Mouse (Mus musculus) kidney, postnatal 0 days (tissue): ENCODE measurements around the gene Mogs. TPM values are rescaled to one million over a fixed set of nuclear protein-coding genes. Genes with fewer than 3 reads are reported as not detected.
A peak's percentile ranks its signal among the peaks of the same experiment; 100 is the strongest.

Experiments used
- ATAC-seq: fragments of 200-750 bp; cut with Nextera tagmentation; replicated peaks from 2 replicates; pipeline ENCODE4 v1.8.0; 2017; ENCODE audit warnings: low read depth, moderate number of reproducible peaks, moderate TSS enrichment, moderate library complexity; ENCODE audit not compliant: low FRiP score
- DNase-seq: peaks from one replicate; pipeline ENCODE4 v3.0.0-alpha.2; 2016; ENCODE audit warnings: low spot score
- H3K27ac ChIP-seq: fragments of 300-500 bp; sonication (generic); 2 replicates; pipeline ENCODE4 v1.5.1; 2014; ENCODE audit warnings: mild to moderate bottlenecking
- H3K27me3 ChIP-seq: fragments of 300-500 bp; sonication (generic); 2 replicates; pipeline ENCODE4 v1.6.1; 2014; ENCODE audit warnings: low read length, mixed read lengths; ENCODE audit not compliant: insufficient read depth
- H3K36me3 ChIP-seq: fragments of 300-500 bp; sonication (generic); 2 replicates; pipeline ENCODE4 v1.6.1; 2014; ENCODE audit warnings: low read length, mixed read lengths; ENCODE audit not compliant: insufficient read depth
- H3K4me1 ChIP-seq: fragments of 300-500 bp; sonication (generic); replicated peaks from 2 replicates; pipeline ENCODE4 v1.6.1; 2014; ENCODE audit warnings: antibody characterized with exemption, low read length, mixed read lengths; ENCODE audit not compliant: insufficient read depth
- H3K4me2 ChIP-seq: fragments of 300-500 bp; sonication (generic); 2 replicates; pipeline ENCODE4 v1.6.1; 2014; ENCODE audit warnings: mild to moderate bottlenecking, low read length, moderate library complexity, mixed read lengths
- H3K4me3 ChIP-seq: fragments of 300-500 bp; sonication (generic); replicated peaks from 2 replicates; pipeline ENCODE4 v1.5.1; 2014; ENCODE audit warnings: low read depth, low read length
- H3K9ac ChIP-seq: fragments of 300-500 bp; sonication (generic); 2 replicates; pipeline ENCODE4 v1.6.1; 2014; ENCODE audit warnings: low read depth, low read length
- H3K9me3 ChIP-seq: fragments of 300-500 bp; sonication (generic); replicated peaks from 2 replicates; pipeline ENCODE4 v1.6.1; 2016; ENCODE audit warnings: low read length, inconsistent platforms, mixed read lengths
- CTCF ChIP-seq: IDR thresholded peaks from 2 replicates; pipeline ENCODE4 v1.5.1; 2016; ENCODE audit warnings: antibody characterized with exemption, low read depth, mild to moderate bottlenecking, moderate library complexity
- WGBS: fragments of 180-500 bp; shearing (Covaris S2); extraction: QIAGEN DNeasy Blood & Tissue Kit; methylation state at CpG from one replicate; pipeline ENCODE4 v1.1.7; 2014; 5-methylcytosine and 5-hydroxymethylcytosine counted together
- polyA plus RNA-seq: library from polyadenylated mRNA; unstranded; fragments of >200 nt; fragmentation: Nextera tagmentation; extraction: Ambion mirVana; gene quantifications from 2 replicates; pipeline ENCODE4 v1.2.1, GENCODE M21; 2015

The Mogs gene
- polyA plus RNA-seq, 1 experiment from 2014 or later = 37.6 TPM

DNA sequence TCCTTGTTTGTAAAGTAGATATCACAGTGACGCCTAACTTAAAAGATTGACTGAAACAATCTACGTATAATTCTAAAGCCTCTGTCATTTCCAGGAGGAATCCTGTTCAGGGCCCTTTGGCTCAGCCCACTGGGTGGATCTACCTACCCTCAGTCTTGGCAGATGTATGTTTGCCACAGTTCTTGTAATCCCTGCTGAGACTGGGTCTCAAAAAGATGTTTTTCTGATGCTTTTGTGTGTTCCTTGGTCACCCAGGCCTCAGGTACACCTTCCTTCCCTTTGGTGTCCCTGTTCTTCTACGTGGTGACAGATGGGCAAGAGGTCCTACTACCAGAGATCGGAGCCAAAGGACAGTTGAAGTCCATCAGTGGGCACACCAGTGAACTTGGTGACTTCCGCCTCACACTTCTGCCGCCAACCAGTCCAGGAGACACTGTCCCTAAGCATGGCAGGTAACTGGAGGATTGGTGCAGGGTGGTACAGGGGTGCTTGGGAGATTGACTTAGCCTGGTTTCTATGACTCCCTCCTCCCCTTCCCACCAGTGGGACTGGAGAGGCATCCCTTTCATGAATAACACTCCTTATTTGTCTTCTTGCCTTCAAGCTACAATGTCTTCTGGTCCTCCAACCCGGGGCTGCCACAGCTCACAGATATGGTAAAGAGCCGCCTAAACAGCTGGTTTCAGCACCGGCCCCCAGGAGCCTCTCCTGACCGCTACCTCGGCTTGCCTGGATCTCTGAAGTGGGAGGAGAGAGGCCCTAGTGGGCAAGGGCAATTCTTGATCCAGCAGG lies 1.3 kb downstream of the Mogs start:
- WGBS = 69% methylated on average over 11 of the region's 11 CpGs
- Histone ChIP-seq H3K27ac (no peak overlapping the region), H3K27me3 (no peaks in the 10 kb centered on the region), H3K9ac (peak overlapping the region; percentile 76), H3K4me1 (peaks cover 26% of the 10 kb centered on the region), H3K36me3 (0 out of 2 replicates have a peak, but pooled peaks cover 5% of the 10 kb centered on the region), H3K4me3 (peak overlapping the region; percentile 64), H3K9me3 (no peaks in the 10 kb centered on the region), H3K4me2 (peak overlapping the region; percentile 85)
- DNase-seq (no peak), ATAC-seq (no peak)
- no peak for TF ChIP-seq CTCF

GRCm38 (mm10) chr6:83117165-83117438 lies 1.8 kb downstream of the Mogs start:
- no peak for TF ChIP-seq CTCF
- 73% methylated on average over 4 of the region's 4 CpGs for WGBS
- Histone ChIP-seq H3K4me2 (no peak overlapping the region), H3K4me1 (peaks cover 29% of the 10 kb centered on the region), H3K36me3 (0 out of 2 replicates have a peak, but pooled peaks cover 5% of the 10 kb centered on the region), H3K27ac (no peak overlapping the region), H3K9ac (no peak overlapping the region), H3K4me3 (no peak overlapping the region), H3K27me3 (no peaks in the 10 kb centered on the region), H3K9me3 (no peaks in the 10 kb centered on the region)
- ATAC-seq (no peak), DNase-seq (no peak)

DNA sequence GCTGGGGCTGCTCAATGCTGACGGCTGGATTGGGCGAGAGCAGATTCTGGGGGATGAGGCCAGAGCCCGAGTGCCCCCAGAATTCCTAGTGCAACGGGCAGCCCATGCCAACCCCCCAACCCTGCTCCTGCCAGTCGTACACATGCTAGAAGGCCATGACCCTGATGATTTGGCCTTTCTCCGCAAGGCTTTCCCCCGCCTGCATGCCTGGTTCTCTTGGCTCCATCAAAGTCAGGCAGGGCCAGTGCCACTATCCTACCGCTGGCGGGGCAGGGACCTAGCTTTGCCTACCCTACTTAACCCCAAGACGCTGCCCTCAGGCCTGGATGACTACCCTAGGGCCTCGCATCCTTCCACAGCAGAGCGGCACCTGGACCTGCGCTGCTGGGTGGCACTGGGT lies 2.3 kb downstream of the Mogs start:
- ATAC-seq (no peak), DNase-seq (no peak)
- H3K36me3 ChIP-seq = 0 out of 2 replicates have a peak, but pooled peaks cover 5% of the 10 kb centered on the region
- 86% methylated on average over 13 of the region's 13 CpGs for WGBS
- H3K27ac ChIP-seq = no peak overlapping the region
- TF ChIP-seq CTCF = no peak
- peaks cover 34% of the 10 kb centered on the region for H3K4me1 ChIP-seq
- no peaks in the 10 kb centered on the region for H3K27me3 ChIP-seq
- H3K4me3 ChIP-seq = no peak overlapping the region
- no peak overlapping the region for H3K4me2 ChIP-seq
- H3K9ac ChIP-seq = no peak overlapping the region
- no peaks in the 10 kb centered on the region for H3K9me3 ChIP-seq

DNA sequence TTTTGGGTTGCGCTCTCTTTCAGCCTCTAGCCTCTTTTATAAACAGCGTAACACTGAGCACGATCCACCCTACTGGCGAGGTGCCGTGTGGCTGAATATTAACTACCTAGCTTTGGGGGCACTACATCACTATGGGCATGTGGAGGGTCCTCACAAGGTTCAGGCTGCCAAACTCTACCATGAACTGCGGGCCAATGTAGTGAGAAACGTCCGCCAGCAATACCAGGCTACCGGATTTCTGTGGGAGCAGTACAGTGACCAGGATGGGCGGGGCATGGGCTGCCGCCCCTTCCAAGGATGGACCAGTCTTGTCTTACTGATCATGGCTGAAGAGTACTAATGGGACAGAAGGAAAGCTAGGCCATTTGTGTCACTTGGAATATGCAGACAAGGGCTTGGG lies 3.1 kb downstream of the Mogs start:
- Histone ChIP-seq H3K4me3 (no peak overlapping the region), H3K4me2 (no peak overlapping the region), H3K9me3 (no peaks in the 10 kb centered on the region), H3K27me3 (no peaks in the 10 kb centered on the region), H3K36me3 (0 out of 2 replicates have a peak, but pooled peaks cover 5% of the 10 kb centered on the region), H3K9ac (no peak overlapping the region), H3K4me1 (peaks cover 40% of the 10 kb centered on the region), H3K27ac (no peak overlapping the region)
- DNase-seq (no peak), ATAC-seq (no peak)
- TF ChIP-seq CTCF = no peak
- 75% methylated on average over 11 of the region's 11 CpGs for WGBS

DNA sequence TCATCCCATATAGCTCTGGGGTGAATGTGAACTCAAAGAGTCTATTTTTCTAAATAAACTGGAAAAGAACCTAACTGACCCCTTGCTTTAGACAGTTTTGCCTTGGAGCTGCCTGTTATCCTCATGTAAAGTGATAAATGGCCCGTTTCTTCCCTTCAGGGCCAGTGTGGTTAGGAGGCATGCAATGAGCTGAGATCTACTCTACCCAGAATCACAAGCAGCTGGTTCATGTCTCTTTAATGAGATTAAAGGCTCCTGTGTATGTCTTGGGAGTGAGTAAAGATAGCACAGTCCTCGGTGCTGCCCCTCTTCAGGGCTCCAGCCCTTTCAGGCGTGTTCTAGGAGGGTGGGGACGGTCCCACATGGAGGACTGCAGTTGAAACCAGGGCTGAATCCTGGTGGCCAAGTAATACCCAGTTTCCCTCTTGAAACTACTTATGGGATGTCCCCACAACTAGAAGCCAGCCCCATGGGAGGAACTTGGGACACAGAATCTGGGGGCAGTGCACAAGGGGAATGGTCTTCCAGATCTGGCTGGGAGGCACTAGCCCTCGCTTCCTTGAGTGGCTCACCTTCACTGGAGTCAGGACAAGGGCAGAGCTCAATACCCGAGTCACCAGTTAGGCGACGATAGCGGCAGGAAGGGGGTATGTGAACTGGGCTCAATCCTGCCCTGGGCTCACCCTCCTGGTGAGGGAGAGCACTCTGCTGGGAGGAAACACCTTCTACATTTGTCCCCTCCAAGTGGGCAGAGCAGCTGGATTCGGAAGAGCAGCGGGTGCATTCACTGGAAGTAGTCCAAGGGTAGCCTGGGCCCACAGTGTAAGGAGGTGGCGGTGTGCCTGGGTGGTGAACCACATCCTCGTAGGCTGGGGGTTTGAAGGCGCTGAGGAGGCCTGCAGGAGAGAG lies 3.8 kb downstream of the Mogs start:
- Histone ChIP-seq H3K4me1 (peaks cover 42% of the 10 kb centered on the region), H3K4me3 (no peak overlapping the region), H3K27ac (no peak overlapping the region), H3K27me3 (no peaks in the 10 kb centered on the region), H3K36me3 (0 out of 2 replicates have a peak, but pooled peaks cover 5% of the 10 kb centered on the region), H3K4me2 (no peak overlapping the region), H3K9me3 (no peaks in the 10 kb centered on the region), H3K9ac (peak overlapping the region; percentile 43; the same call in 1 of the 2 replicates)
- DNase-seq (no peak), ATAC-seq (no peak)
- WGBS = 55% methylated on average over 14 of the region's 14 CpGs
- no peak for TF ChIP-seq CTCF

GRCm38 (mm10) chr6:83119734-83120051 lies 4.4 kb downstream of the Mogs start:
- TF ChIP-seq CTCF = no peak
- Histone ChIP-seq H3K36me3 (0 out of 2 replicates have a peak, but pooled peaks cover 5% of the 10 kb centered on the region), H3K4me1 (peaks cover 47% of the 10 kb centered on the region), H3K27me3 (no peaks in the 10 kb centered on the region), H3K4me2 (peak overlapping the region; percentile 63), H3K27ac (no peak overlapping the region), H3K9me3 (no peaks in the 10 kb centered on the region), H3K4me3 (no peak overlapping the region), H3K9ac (peak overlapping the region; percentile 43; the same call in 1 of the 2 replicates)
- ATAC-seq = no peak
- WGBS = 54% methylated on average over 7 of the region's 7 CpGs
- no peak for DNase-seq
